Mouse (Mus musculus) spleen, postnatal 10 days (tissue): ENCODE results near the gene Slc35d2.
"Not testable (repeated sequence)": the region's sequence is repeated elsewhere in the genome, so short reads cannot be mapped to it uniquely, and the experiment has no call there.

Experiments used
- DNase-seq, 2 experiments: peaks; one replicate each; pipeline ENCODE4 v3.0.0; 2021 to 2022; ENCODE audit warnings: low spot score in 2 of 2

The Slc35d2 gene

DNA sequence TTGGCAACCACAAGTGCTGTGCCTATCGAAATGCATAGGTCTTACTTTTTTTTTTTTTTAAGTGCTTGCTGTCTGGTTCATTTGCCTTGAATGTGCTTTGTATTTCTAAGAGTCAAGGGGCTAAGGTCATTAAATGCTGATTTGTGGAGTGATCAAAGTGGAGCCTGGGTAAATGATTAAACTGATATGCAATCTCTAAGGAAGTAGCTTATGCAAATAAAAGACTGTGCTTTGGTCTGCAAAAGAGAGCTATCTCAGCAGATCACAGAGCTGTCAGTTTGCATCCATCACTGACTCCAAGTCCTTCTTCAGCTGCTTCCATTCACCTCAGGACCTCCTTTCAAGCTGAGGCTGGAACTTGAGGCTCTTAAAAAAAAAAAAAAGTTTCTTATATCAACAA lies 75.2 kb downstream of the Slc35d2 start:
- no peak for DNase-seq

GRCm38 (mm10) chr13:64052281-64052680 lies 76.9 kb downstream of the Slc35d2 start:
- DNase-seq, result not testable (repeated sequence)

GRCm38 (mm10) chr13:64050895-64051294 lies 78.3 kb downstream of the Slc35d2 start:
- no peak for DNase-seq

- DNase-seq, result no peak
These were observed 79.6 kb downstream of the Slc35d2 start for GRCm38 (mm10) chr13:64049535-64049934.

- DNase-seq, result no peak
These were observed 80.7 kb downstream of the Slc35d2 start for GRCm38 (mm10) chr13:64048467-64048866.
